Mouse (Mus musculus) c-Kit-positive CD71-negative TER-119-negative erythroid progenitor cells, embryonic 14.5 days (primary cell): ENCODE data around the gene Dxo.
A peak's percentile ranks its signal among the peaks of the same experiment; 100 is the strongest.

Experiments
- DNase-seq: peaks from one replicate; pipeline ENCODE4 v3.0.0-alpha.2; 2013; ENCODE audit warnings: low read depth

Dxo gene

DNA sequence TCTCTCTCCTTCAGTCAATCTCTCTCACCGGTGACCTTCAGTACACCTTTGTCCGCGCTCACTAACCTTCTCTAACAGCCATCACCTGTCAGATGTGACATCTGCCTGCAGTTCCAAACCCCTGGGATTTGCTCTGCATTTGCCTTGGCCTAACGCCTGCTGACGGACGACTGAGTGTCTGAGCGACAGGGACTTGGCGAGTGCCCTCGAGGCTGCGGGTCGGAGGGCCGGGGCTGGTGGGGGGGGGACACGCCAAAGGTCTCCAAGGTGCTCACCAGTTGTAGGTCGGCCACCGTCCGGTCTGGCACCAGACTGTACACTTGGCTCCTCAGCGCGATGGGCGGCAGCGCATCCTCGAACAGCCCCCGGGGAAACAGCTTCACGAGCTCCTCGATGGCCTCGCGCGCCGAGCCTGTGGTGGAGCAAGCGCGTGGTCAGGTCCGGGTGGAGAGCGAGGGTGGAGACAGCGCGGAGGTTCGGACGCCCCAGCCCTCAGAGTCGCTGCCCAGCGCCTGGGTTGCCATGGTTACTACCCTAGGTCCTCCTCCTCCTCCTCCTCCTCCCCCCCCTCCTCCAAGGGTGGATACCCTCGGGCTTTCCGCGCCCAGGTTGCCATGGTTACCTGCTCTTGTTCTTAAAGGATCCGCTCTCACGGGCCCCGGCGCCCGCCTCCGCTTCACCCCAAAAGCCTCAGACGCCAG, 514 bp upstream of the Dxo start:
- DNase-seq = no peak

DNA sequence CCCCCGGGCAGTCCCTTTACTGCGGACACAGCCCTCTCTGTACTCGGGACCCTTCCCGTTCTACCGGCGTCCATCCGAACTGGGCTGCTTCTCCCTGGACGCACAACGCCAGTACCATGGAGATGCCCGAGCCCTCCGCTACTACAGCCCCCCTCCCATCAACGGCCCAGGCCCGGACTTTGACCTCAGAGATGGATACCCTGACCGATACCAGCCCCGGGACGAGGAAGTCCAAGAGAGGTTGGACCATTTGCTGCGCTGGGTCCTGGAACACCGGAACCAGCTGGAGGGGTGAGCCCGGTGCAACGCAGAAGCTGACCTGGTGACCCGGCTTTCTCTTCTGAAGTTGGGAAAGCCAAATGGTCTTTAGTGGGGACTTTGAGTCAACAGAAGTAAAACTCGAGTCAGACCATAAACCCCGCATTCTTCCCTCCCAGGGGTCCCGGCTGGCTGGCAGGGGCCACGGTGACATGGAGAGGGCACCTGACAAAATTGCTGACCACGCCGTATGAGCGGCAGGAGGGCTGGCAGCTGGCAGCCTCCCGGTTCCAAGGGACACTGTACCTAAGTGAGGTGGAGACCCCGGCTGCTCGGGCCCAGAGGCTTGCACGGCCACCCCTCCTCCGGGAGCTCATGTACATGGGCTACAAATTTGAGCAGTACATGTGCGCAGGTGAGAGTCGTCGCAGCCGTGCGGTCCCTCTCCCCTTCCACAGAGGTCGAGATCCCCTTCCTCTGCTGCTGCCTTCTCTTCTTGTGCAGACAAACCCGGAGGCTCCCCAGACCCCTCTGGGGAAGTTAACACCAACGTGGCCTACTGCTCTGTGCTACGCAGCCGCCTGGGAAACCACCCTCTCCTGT, 875 bp downstream of the Dxo start:
- DNase-seq = no peak

DNA sequence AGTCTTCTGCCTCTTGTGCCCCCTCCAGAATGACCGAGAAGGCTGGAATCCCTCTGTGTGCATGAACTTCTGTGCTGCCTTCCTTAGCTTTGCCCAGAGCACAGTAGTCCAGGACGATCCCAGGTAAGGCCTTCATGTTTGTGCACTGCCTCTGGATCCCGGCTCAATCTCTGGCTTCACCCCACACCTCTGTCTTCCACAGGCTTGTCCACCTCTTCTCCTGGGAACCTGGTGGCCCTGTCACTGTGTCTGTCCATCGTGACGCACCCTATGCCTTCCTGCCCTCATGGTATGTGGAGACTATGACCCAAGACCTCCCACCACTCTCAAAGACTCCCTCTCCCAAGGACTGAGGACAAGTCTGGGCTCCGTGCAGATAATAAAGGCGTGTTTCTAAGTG, 2.0 kb downstream of the Dxo start:
- no peak for DNase-seq

DNA sequence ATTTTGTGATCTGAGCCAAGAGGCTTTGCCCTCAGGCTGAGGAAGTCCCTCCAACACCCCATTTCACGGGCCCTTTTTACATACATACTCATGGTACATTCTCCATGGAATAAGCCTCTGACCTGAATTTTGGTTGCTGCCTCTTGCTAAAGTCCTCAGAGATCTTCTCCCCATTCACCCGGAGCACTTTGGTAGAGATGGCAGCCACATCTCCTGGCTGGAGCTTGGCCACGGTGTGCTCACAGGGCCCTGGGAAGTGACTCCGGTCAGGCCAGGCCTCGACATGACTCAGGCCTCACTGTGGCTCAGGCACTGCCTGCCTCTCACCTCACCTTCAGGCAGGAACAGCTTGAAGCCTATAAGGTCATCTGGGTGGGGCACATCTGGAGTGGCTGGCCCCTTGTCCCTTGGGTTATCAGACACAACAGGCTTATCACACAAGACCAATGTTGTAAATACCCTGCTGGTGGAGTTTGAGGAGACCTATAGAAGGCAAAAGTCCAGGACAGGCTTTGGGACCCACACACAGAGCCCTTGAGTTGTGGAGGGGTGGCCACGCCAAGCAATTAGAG, 4.0 kb downstream of the Dxo start:
- no peak for DNase-seq

DNA sequence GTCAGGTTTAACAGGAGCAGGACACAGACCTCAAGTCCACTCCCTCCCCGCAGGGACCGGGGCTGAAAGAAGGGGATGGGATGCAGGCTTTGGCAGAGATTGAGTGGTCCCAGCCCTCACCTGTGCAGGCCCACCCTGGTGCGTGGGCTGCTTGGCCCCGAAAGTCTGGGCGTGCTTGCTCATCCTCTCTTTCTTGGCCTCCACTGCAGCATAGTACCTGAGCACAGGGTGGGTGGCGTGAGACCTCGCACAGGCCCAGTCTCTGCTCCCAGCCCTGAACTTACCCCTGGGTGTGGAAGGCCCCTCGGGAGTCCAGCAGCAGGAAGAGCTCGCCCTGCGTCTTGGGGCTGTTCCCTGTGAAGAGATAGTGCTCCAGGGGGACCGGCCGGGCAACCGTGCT, 8.1 kb downstream of the Dxo start:
- no peak for DNase-seq

DNA sequence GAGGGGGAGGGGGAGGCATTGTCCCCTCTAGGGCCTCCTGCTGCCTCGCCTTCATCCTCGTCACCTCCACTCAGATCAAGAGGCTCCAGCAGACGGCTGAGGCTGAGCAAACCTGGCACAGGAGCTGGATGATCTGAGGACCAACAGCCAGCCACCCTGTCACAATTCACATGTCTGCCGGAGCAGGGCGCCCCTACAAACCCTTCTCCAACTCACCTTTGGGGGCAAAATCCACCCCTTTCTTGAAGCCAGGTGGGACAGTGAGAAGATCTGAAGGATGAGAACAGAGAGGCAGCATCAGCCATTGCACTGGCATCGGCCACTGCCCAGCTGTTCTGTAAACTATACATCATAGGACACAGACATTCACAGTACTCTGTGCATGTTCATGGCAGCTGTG, 10.4 kb downstream of the Dxo start:
- no peak for DNase-seq

DNA sequence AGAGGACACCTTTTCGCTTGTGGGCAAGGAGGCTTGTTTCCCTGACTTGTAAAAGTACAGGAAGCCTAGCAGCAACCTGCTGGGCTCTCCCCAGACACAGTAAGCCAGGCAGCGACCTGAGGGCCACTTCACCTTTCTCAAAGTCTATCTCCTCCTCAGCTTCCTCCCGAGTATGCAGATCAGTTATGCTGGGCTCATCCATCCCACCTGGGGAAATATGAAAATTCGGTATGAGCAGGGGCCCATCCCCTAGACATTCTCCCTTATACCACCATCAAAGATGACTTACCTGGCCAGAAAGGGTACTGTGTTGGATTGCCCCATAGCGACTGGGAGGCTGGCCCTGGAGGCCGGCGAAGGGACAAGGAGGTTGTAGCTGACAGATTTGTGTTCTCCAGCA, 10.8 kb downstream of the Dxo start:
- DNase-seq = no peak

DNA sequence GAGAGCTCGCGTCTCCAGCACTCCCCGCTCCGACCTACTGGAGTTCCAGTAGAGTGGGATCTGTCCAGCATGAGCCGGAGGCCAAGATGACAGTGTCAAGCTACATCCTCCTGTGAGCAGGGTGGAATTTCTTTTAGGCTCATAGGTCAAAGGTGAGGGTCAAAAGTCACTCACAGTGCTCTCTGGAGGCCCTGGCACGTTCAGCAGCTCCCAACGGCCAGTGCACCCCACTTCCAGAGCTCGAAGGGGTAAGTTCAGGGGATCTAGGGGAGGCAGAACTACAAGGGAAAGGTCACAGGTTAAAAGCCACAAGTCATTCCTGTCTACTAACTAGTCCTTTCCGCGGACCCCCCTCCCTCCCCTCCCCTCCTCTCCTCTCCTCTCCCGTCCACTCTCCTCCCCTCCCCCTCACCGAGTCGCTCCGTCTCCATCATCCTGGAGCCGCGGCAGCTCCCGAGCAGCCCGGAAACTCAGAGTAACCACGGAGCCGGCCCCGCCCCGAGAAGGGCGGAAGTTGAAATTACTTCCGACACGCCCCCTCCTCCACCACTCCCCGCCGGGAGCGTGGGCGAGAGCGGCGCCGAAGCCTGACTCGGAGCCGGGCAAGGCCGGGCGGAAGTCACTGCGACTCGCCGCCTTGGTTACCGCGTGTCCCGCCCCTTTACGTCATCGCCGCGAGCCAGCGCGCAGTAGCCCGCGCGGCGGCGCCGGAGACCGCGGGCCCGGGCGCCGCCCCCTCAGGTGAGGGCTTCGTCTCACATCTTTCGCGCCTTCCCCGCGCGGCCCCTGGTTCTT, 13.1 kb downstream of the Dxo start, which contains the start of the genes Skiv2l and Nelfe:
Skiv2l (minus strand) TSS at position 489 of the 795 bp plus-strand sequence.
Nelfe (plus strand) TSS at position 670 of the 795 bp plus-strand sequence.
- DNase-seq = peak; percentile 92

DNA sequence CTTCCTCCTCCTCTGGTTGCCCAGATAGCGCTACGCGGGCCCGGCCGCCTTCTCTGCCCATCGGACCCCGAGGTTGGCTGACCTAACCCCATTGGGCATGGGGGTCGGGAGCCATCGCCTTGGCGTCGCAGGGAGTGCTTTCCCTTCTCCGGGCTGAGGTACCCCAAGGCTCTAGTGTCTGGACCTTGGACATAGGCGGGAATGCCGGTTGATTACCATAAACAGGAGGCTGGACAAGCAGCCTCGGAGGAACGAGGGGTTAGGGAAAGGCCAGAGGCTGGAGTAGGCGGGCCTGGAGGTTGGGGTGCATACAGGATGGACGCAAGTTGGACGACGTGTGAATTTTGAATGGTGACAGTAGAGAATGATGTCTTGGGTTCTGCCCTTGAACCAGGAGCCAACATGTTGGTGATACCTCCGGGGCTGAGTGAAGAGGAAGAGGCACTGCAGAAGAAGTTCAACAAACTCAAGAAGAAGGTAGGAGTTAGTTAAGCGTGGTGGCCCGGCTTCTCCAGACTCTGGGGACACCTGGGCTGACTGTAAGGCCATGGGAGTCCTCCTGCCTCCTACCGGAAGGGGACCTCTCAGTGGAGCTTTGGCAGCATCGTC, 13.8 kb downstream of the Dxo start:
- DNase-seq = no peak

DNA sequence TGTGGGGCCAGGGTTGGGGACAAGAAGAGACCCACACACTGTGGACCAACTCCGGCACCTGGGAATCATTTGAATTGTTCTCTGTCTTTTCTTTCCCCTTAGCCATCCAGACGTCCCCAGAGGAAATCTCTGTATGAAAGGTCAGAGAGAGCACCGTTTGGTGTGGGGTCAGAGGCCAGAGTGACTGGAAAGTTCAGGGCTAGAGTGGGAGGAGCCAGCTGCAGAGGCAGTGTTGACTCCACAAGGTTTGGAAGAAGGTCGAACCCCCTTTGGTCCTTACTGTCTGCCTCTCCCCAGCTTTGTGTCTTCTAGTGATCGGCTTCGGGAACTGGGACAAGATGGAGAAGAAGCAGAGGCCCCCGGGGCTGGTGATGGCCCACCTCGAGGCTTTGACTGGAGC, 16.7 kb downstream of the Dxo start:
- DNase-seq = no peak

DNA sequence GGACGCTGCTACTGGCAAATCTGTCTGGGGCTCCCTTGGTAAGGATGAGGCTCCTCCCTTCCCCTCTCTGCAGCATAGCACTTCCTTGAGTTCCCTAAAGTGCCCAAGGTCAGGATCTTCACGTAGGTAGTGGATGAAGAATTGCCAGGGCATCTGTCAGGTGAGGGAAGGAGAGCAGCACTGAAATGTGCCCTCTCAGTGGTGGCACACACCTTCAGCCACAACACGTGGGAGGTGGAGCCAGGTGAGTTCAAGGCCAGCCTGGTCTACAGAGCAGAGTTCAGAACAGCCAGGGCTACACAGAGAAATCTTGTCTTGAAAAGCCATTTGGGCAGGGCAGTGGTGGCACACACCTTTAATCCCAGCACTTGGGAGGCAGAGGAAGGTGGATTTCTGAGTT, 17.9 kb downstream of the Dxo start:
- DNase-seq = no peak

DNA sequence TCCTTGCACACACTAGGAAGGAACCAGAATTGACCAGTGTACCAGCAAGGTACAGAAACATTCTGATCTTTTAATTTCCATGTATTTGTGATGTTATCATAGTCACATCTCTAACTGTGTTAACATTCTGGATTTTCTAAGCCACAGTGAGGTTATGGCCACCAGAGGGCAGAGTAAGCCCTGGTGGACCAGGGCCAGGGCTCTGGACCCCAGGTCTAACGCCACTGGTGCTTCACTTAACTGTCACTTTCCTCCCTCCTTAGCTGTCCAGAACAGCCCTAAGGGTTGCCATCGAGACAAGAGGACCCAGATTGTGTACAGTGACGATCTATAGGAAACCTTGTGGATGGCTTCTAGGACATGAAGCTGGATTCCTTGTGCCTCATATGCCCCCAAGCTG, 19.0 kb downstream of the Dxo start:
- peak; percentile 32 for DNase-seq

DNA sequence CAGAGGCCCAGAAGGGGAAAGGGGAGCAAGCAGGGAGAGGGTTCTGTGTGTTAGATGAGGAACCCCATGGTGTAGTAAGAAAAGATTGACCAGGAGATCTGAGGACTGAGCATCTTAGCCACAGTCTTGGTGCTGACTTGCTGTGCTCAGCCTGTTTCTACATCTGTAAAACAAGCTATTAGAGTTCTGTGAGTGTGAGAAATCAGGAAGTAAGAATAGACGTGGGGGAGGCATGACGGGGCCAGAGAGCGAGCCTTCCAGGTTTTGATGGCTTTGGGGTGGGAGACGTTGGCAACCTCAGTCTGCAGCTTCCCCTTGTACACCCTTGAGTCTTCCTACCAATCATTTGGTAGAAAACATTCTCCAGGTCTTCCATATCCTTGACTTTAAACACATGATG, 21.9 kb downstream of the Dxo start:
- no peak for DNase-seq

DNA sequence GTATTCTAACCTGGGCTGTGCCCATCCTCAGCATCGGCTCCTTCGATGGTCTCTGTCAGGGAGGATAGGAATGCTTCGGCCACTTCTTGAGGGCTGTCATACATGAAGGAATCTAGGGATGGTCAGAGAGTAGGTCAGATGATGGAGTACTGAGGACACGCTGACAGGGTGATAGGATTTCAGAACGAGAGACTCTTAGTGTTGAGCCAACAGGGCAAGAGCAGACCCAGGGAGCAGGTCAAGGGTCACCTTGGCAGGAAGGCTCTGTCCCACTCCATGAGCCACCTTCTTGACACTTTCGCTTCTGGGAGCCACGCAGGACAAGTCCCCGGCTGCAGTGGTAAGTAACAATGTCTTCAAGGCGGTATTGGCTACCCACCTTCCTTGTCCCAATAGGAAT, 23.7 kb downstream of the Dxo start:
- DNase-seq = no peak

DNA sequence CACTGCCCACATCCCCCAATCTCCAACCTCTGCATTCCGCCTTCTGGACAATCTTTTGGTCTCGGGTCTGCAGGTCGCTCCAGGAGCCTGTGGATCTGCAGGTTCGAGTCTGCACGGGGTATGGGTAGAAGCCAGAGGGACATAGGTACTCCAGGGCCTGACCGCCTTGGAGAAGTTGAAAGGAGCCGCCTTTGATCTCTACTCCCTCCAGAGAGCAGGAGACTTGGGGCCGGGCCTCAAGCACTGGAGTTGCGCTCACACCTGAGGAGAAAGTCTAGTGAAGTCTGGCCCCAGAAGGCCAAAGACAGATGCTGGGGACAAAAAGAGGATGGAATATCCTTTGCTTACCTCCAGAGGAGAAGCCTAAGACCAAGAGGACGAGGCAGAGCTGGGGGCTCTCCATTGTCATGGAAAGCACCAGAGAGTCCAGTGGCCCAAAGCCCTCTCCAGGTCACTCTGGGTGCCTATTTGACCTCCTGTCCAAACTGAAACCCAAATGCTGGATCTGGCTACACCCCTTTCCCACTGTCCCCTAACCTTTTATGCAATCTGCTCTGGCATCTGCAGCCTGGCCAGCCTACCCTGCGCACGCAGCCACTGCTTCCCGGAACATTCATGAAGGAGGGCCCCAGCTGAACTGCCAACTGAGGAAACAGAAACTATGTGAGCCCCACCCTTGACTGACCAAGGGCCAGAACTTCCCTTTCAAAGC, 25.0 kb downstream of the Dxo start:
- DNase-seq = no peak

DNA sequence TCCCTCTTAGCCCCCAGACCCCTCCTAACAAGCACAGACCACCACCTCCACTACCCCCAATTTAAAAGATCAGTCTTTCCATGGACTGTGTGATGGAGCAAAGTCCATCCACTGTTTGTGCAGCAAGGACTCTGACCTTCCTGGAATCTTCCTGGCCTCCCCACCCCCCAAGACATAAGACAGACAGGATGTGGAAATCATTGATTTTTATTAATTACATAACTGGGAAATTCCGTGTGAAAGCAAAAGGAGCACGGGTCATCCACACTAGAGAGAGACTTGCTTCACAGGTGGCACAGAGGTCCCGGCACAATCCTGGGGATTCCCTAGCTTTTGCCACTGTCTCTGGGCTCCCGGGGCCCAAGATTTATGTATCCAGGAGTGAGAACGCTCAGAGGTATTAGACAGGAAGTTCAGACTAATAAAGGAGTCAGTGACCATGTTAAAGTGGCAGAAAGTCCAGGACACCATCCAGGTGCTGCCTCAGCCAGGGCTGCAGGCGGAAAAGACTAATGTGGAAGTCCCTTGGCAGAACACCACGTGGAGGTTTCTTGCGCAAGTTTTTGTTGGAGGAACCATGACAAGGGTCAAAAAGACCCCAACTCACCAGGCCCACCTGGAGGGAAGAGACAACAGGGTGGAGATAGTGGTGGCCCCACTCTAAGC, 25.7 kb downstream of the Dxo start, which contains the start of gene Cfb:
Cfb (minus strand) TSS at position 103 of the 666 bp plus-strand sequence.
- no peak for DNase-seq

DNA sequence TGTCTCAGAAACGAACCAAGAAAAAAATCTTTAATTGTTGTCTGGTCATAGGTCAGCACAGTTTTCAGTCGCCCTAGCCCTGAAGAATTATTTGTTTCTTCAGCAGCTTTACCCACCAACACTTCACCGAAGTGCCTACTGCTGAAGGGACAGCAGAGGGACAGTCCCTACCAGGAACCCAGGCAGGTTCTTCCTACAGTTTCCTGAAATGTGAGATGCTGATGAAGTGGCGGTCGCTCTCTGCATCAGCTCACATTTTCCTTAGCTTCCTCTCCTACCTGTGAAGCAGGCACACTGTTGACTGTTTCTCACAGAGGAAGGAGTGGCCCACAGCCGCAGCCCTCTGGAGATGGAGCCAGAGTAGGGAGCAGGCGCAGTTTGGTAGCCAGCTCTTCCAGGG, 29.2 kb downstream of the Dxo start:
- DNase-seq = no peak

DNA sequence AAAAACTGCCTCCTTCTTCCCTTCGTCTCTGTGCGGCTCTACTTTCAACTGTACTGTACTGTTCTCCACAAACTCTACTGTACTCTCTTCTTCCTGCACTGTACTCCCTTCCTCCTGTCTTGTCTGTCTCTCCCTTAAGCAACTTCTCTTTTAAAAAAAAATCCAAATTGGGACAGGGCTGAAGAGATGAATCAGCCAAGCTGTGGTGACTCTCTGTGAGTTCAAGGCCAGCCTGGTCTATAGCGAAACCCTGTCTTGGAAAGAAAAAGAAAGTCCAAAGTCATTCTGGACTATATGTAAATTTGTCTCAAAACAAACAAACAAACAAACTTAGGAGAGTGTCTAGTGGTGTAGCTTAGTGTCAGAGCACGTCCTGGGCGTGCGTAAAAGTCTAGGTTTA, 37.5 kb downstream of the Dxo start:
- no peak for DNase-seq

DNA sequence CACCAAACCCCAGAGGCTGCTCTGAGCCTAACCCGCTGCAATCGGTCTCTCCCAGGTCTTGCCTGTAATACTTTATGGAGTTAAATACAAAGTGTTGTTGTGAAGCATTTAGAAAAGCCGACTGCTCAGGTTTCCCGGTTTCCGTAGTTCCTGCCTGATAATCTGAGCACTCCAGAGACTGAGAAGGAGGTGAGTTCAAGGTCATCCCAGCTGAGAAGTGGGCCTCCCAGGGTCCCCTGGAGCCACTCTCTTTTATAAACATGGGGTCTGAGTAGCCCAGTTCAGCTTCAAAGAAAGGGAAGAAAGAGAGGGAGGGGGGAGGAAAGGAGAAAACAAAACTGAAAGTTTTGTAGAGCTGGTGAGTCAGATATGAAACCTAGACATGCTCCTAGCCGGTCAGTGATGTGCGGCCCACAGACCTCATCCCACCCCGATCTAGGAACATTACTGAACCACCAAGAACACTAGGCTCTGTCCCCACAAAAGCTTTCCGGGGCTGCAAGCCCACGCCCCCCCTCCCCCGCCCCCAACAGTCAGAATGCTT, 42.6 kb downstream of the Dxo start, which contains the start of gene Zbtb12:
Zbtb12 (plus strand) TSS at position 148 of the 544 bp plus-strand sequence.
- no peak for DNase-seq

DNA sequence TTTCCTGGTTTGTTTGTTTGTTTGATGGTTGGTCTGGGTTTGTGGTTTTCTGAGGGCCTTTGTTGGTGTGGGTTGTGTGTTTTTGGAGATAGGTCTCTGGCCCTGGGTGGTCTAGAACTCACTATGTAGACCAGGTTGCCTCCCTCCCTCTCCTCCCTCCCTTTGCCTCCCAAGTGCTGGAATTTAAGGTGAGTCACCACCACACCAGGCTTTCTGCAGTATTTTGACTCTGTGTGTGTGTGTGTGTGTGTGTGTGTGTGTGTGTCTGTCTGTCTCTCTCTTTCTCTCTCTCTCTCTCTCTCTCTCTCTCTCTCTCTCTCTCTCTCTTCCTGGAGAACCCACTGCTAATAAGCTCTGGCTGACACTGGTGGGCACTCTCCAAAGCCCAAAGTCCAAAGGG, 44.3 kb downstream of the Dxo start:
- DNase-seq = no peak
